ENCODE assay signal across 25 mouse cellular contexts in genomic region chr14:76742297-76742696, GRCm38 (mm10).
DNase-seq lines count a peak whose midpoint lies in the region; ATAC-seq and TF ChIP-seq lines count a peak whose summit lies in the region.
"Had no signal": no experiment of that assay in that cellular context is flagged by ENCODE, and none has a peak within 500 bp of the region (broad histone marks: within the 10 kb centered on the region; RNA-seq: fewer than 3 reads in every experiment).

No protein-coding gene starts in this region.

- no peaks in the 10 kb centered on the region for H3K36me3 ChIP-seq in CH12.LX (replicated peaks in 1 of 2; ENCODE audit: control insufficient read depth in 1 of 2, insufficient read depth in 1 of 2, low read length in 1 of 2)
- no peaks in the 10 kb centered on the region for H3K36me3 ChIP-seq in myocyte (ENCODE audit: control insufficient read depth, insufficient read depth)
- H3K36me3 ChIP-seq in midbrain, postnatal 0 days (ENCODE audit: insufficient read depth, low read length) = no peaks in the 10 kb centered on the region
- H3K36me3 ChIP-seq: embryonic facial prominence, embryonic 12.5 days; forebrain, embryonic 12.5 days; heart, embryonic 10.5 days; hindbrain, embryonic 12.5 days had no signal

- H3K27me3 ChIP-seq in CH12.LX (replicated peaks) (no peaks in the 10 kb centered on the region), myocyte (ENCODE audit: control insufficient read depth, insufficient read depth, insufficient read length) (no peaks in the 10 kb centered on the region)
- no peaks in the 10 kb centered on the region for H3K27me3 ChIP-seq in midbrain, postnatal 0 days (ENCODE audit: insufficient read depth, low read length)
- H3K27me3 ChIP-seq: embryonic facial prominence, embryonic 12.5 days; forebrain, embryonic 12.5 days; hindbrain, embryonic 12.5 days had no signal

- dilution Hi-C loops in CH12.LX (cut with MboI; ENCODE audit: extremely low pct_ligation_motif_present, extremely low pct_unique_long_range_greater_than_20kb, low sequenced_read_pairs) = no loop called here

- TF ChIP-seq CTCF in CH12.LX (conservative IDR thresholded peaks at IDR 0.05 in 1 of 2, IDR thresholded peaks at IDR 0.05 in 1 of 2; ENCODE audit: low read depth in 2 of 2, low read length in 2 of 2) = no peak
- TF ChIP-seq CTCF in midbrain, postnatal 0 days (IDR thresholded peaks at IDR 0.05) = no peak

- TF ChIP-seq RAD21 in CH12.LX (IDR thresholded peaks at IDR 0.05; ENCODE audit: low read depth, low read length) = no peak

- no peak for ATAC-seq in midbrain, postnatal 0 days (ENCODE audit: low FRiP score)
- ATAC-seq: CD4-positive, CD25-positive, alpha-beta regulatory T cell, adult 4 months; forebrain, embryonic 16.5 days; hindbrain, embryonic 16.5 days; inflammation-experienced regulatory T-cells, adult 6 months; intestine, postnatal 0 days had no signal

- H3K4me2 ChIP-seq in CH12.LX (ENCODE audit: insufficient read depth, low read depth, poor library complexity, severe bottlenecking) (no peak overlapping the region), myocyte (ENCODE audit: low read depth) (no peak overlapping the region)
- no peak overlapping the region for H3K4me2 ChIP-seq in midbrain, postnatal 0 days (ENCODE audit: low read depth, low read length, poor library complexity, severe bottlenecking)
- H3K4me2 ChIP-seq: embryonic facial prominence, embryonic 12.5 days; forebrain, embryonic 12.5 days; hindbrain, embryonic 12.5 days had no signal

- H3K4me1 ChIP-seq in CH12.LX (ENCODE audit: control insufficient read depth in 1 of 2, insufficient read depth in 2 of 2) = peaks cover 6 to 24% of the 10 kb centered on the region in 2 experiments; a peak in 3 of 4 replicates
- H3K4me1 ChIP-seq in midbrain, postnatal 0 days (ENCODE audit: insufficient read depth, low read length) = no peaks in the 10 kb centered on the region
- H3K4me1 ChIP-seq: embryonic facial prominence, embryonic 12.5 days; hindbrain, embryonic 12.5 days had no signal

- no peak overlapping the region for H3ac ChIP-seq in myocyte (ENCODE audit: control insufficient read depth, insufficient read length)

- H3K79me2 ChIP-seq in CH12.LX (replicated peaks; ENCODE audit: control insufficient read depth, extremely low read depth, insufficient read depth, poor library complexity, severe bottlenecking) (no peaks in the 10 kb centered on the region), myocyte (ENCODE audit: control insufficient read depth, insufficient read depth) (no peaks in the 10 kb centered on the region)

- H3K4me3 ChIP-seq in CH12.LX (replicated peaks in 1 of 3; ENCODE audit: low read depth in 2 of 3, low read length in 2 of 3, poor library complexity in 1 of 3) (no peak overlapping the region), myocyte (no peak overlapping the region)
- H3K4me3 ChIP-seq in midbrain, postnatal 0 days (ENCODE audit: low read depth, low read length) = no peak overlapping the region
- H3K4me3 ChIP-seq: embryonic facial prominence, embryonic 12.5 days; forebrain, embryonic 12.5 days; gastrocnemius, adult 2 months; heart, embryonic 10.5 days; hindbrain, embryonic 12.5 days had no signal

- peak; percentile 82 for TF ChIP-seq EP300 in CH12.LX (IDR thresholded peaks at IDR 0.05; ENCODE audit: low read length)

- DNase-seq in 416B (ENCODE audit: low read depth) (peak; percentile 80), CH12.LX (ENCODE audit: extremely low read depth) (peak; percentile 83), R1 (ENCODE audit: low read depth, low spot score) (peak; percentile 31)
- no peak for DNase-seq in urinary bladder, postnatal 36 days (ENCODE audit: low spot score in 2 of 2)
- DNase-seq in midbrain, postnatal 0 days (ENCODE audit: low spot score) = no peak
- no peak for DNase-seq in heart, adult 8-10 months (ENCODE audit: low spot score)
- DNase-seq: adrenal gland, postnatal 10 days; cerebellum, adult 11 months; cerebellum, adult 8-10 months; cerebellum, postnatal 25 days; gastrocnemius, adult 2 months; gastrocnemius, postnatal 25 days; heart, adult 11 months; heart, postnatal 10 days; heart, postnatal 4 days had no signal

- H3K27ac ChIP-seq in CH12.LX (ENCODE audit: insufficient read depth, low read depth) = no peak overlapping the region
- no peak overlapping the region for H3K27ac ChIP-seq in midbrain, postnatal 0 days (ENCODE audit: low read depth, low read length)
- H3K27ac ChIP-seq: embryonic facial prominence, embryonic 12.5 days; forebrain, embryonic 12.5 days; gastrocnemius, adult 2 months; heart, embryonic 10.5 days; hindbrain, embryonic 12.5 days had no signal

- 80% methylated on average over 5 of the region's 5 CpGs for WGBS in midbrain, postnatal 0 days

- in situ Hi-C loops in CH12.LX (cut with MboI; ENCODE audit: low pct_ligation_motif_present, low pct_unique_long_range_greater_than_20kb, low sequenced_read_pairs) = no loop called here

- peaks cover 7% of the 10 kb centered on the region for H3K9me3 ChIP-seq in CH12.LX (replicated peaks; ENCODE audit: low read length)
- H3K9me3 ChIP-seq in midbrain, postnatal 0 days (ENCODE audit: low read length) = no peaks in the 10 kb centered on the region
- H3K9me3 ChIP-seq: embryonic facial prominence, embryonic 12.5 days; forebrain, embryonic 12.5 days; heart, embryonic 10.5 days; hindbrain, embryonic 12.5 days had no signal

- TF ChIP-seq POLR2A in CH12.LX (IDR thresholded peaks at IDR 0.05; ENCODE audit: low read depth, low read length) = no peak
- TF ChIP-seq POLR2A in myocyte (IDR thresholded peaks at IDR 0.05; ENCODE audit: insufficient read length, low read depth) = no peak

- no peak overlapping the region for H3K9ac ChIP-seq in CH12.LX (ENCODE audit: insufficient read depth, low read depth)
- H3K9ac ChIP-seq in midbrain, postnatal 0 days (replicated peaks; ENCODE audit: low read length, poor library complexity, severe bottlenecking) = no peak overlapping the region
- H3K9ac ChIP-seq: embryonic facial prominence, embryonic 12.5 days; forebrain, embryonic 12.5 days; hindbrain, embryonic 12.5 days had no signal

TF ChIP-seq in CH12.LX, 34 proteins besides CTCF, POLR2A, EP300 and RAD21:
- TF ChIP-seq NRF1 (IDR thresholded peaks at IDR 0.05; ENCODE audit: low read depth, low read length) (no peak), E2F4 (IDR thresholded peaks at IDR 0.05; ENCODE audit: insufficient replicate concordance, low read depth, low read length) (no peak), BHLHE40 (IDR thresholded peaks at IDR 0.05; ENCODE audit: low read depth, low read length) (peak; percentile 63), IRF4 (IDR thresholded peaks at IDR 0.05; ENCODE audit: low read depth, low read length) (peak; percentile 86), JUN (IDR thresholded peaks at IDR 0.05; ENCODE audit: insufficient read depth, low read depth, low read length) (peak; percentile 83), TCF12 (IDR thresholded peaks at IDR 0.05; ENCODE audit: low read depth, low read length) (peak; percentile 29; the same call in 1 of the 2 replicates), PAX5 (IDR thresholded peaks at IDR 0.05; ENCODE audit: low read length) (no peak), ETS1 (conservative IDR thresholded peaks at IDR 0.05; ENCODE audit: low read depth, low read length) (peak; percentile 86), JUND (conservative IDR thresholded peaks at IDR 0.05; ENCODE audit: low read depth, low read length) (peak; percentile 81)

TF ChIP-seq in myocyte, 11 proteins besides CTCF, POLR2A, EP300 and RAD21:
- TF ChIP-seq REST (IDR thresholded peaks at IDR 0.05; ENCODE audit: insufficient read depth, insufficient read length) (no peak), POLR2AphosphoS2 (IDR thresholded peaks at IDR 0.05; ENCODE audit: insufficient read length, low read depth) (no peak), SRF (IDR thresholded peaks at IDR 0.05; ENCODE audit: control insufficient read depth, insufficient read length, low read depth) (no peak), MAX (IDR thresholded peaks at IDR 0.05; ENCODE audit: low read depth) (no peak), MYOD1 (IDR thresholded peaks at IDR 0.05; ENCODE audit: control insufficient read depth in 1 of 3, insufficient read length in 2 of 3, low read depth in 2 of 3) (peak in 1 of 3 experiments; percentile 13), CEBPB (IDR thresholded peaks at IDR 0.05; ENCODE audit: insufficient read depth, poor library complexity, severe bottlenecking) (peak; percentile 45; the same call in 1 of the 2 replicates), TCF12 (IDR thresholded peaks at IDR 0.05; ENCODE audit: insufficient read depth, poor library complexity, severe bottlenecking) (no peak)

Comparison
In these comparisons a context has a peak if more than half of its experiments do, and no peak if none do; other contexts are left out.
1. DNase-seq: peak in 416B (single experiment), CH12.LX (single experiment) and R1 (single experiment); none in urinary bladder, postnatal 36 days (0 of 2), midbrain, postnatal 0 days (single experiment) and heart, adult 8-10 months (single experiment).